Mouse (Mus musculus): Measurements from ENCODE around the gene Kdm2b.

DNA sequence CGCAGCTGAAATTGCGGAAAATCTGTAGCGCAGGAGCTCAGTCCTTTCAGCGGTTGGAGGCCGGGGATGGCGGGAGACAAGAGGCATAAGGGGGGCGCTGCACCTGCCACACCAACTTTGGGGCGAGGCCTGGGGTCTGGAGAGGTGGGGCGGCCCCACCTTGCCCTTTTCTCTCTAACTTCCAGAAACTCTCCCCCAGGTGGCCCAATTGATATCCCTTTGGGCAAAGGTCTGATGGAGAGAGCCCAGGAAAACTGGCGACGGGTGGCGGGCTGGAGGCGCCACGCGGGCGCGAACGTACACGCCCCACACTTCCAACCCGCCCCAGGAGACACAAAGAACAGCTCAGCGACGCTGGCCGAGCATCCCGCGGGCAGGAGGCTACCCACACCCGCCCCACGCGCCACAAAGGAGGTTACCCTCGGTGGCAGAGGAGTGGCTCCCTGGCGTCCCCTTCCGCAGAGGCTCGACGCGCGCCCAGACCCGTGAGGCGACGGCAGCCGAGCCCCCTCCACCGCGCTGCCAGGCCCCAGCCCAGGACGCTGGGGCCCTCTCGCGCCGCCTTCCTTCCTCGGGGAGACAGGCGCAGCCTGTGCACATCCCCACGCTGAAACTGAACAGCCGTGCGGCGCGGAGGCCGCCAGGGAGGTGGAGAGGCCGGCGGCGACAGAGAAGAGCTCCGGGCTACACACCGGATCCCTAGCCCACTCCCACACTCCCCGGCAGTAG lies 37.5 kb downstream of the Kdm2b start:
- TF ChIP-seq CTCF (IDR thresholded peaks at IDR 0.05; ENCODE audit: low read depth) (no peak), EP300 (IDR thresholded peaks at IDR 0.05; ENCODE audit: low read depth) (no peak)
